Mouse (Mus musculus) heart, postnatal 0 days (tissue): ENCODE measurements at regions not wholly inside any gene's neighbourhood (a gene's known extent, or its start where the extent isn't known, plus 50 kb on each side); places are given as distances from the start of the nearest gene placed in this dataset.

ENCODE experiments used
- ATAC-seq: fragments of 200-750 bp; cut with Nextera tagmentation; 2 replicates; pipeline ENCODE4 v1.8.0; 2017; ENCODE audit warnings: low read depth, moderate number of reproducible peaks, moderate library complexity; ENCODE audit not compliant: insufficient read depth
- DNase-seq: peaks from one replicate; pipeline ENCODE4 v3.0.0-alpha.2; 2016; ENCODE audit warnings: low spot score
- H3K27ac ChIP-seq: fragments of 300-500 bp; sonication (generic); 2 replicates; pipeline ENCODE4 v1.5.1; 2014; ENCODE audit warnings: low read depth, mild to moderate bottlenecking
- H3K27me3 ChIP-seq: fragments of 300-500 bp; sonication (generic); 2 replicates; pipeline ENCODE4 v1.6.1; 2014; ENCODE audit warnings: low read length, mixed read lengths; ENCODE audit not compliant: control insufficient read depth, insufficient read depth
- H3K36me3 ChIP-seq: fragments of 300-500 bp; sonication (generic); replicated peaks from 2 replicates; pipeline ENCODE4 v1.6.1; 2014; ENCODE audit warnings: low read length, mixed read lengths; ENCODE audit not compliant: control insufficient read depth, insufficient read depth
- H3K4me1 ChIP-seq: fragments of 300-500 bp; sonication (generic); 2 replicates; pipeline ENCODE4 v1.6.1; 2014; ENCODE audit warnings: antibody characterized with exemption; ENCODE audit not compliant: control insufficient read depth, insufficient read depth
- H3K4me2 ChIP-seq: fragments of 300-500 bp; sonication (generic); 2 replicates; pipeline ENCODE4 v1.6.1; 2014; ENCODE audit warnings: low read depth, mild to moderate bottlenecking, low read length, moderate library complexity
- H3K4me3 ChIP-seq: fragments of 300-500 bp; sonication (generic); 2 replicates; pipeline ENCODE4 v1.5.1; 2014; ENCODE audit warnings: low read depth, low read length
- H3K9ac ChIP-seq: fragments of 300-500 bp; sonication (generic); replicated peaks from 2 replicates; pipeline ENCODE4 v1.6.1; 2014; ENCODE audit warnings: low read depth, low read length, mixed read lengths
- H3K9me3 ChIP-seq: fragments of 300-500 bp; sonication (generic); replicated peaks from 2 replicates; pipeline ENCODE4 v1.6.1; 2016; ENCODE audit warnings: low read length; ENCODE audit not compliant: control insufficient read depth
- CTCF ChIP-seq: IDR thresholded peaks from 2 replicates; pipeline ENCODE4 v1.5.1; 2016; ENCODE audit warnings: antibody characterized with exemption, control low read depth, low read depth
- EP300 ChIP-seq: IDR thresholded peaks from 2 replicates; pipeline ENCODE4 v1.6.1; 2016; ENCODE audit warnings: antibody characterized with exemption, low read depth
- WGBS: fragments of 180-500 bp; shearing (Covaris S2); extraction: QIAGEN DNeasy Blood & Tissue Kit; methylation state at CpG from one replicate; pipeline ENCODE4 v1.1.7; 2014; 5-methylcytosine and 5-hydroxymethylcytosine counted together

GRCm38 (mm10) chr3:104586342-104587175, 51.9 kb upstream of the Slc16a1 start:
- Histone ChIP-seq H3K27me3 (no peaks in the 10 kb centered on the region), H3K36me3 (no peaks in the 10 kb centered on the region), H3K4me2 (no peak overlapping the region), H3K4me3 (no peak overlapping the region), H3K9ac (no peak overlapping the region), H3K9me3 (no peaks in the 10 kb centered on the region), H3K4me1 (no peaks in the 10 kb centered on the region), H3K27ac (no peak overlapping the region)
- ATAC-seq (no peak), DNase-seq (no peak)
- TF ChIP-seq EP300 (no peak), CTCF (no peak)
- WGBS = 87% methylated on average over 6 of the region's 6 CpGs

- ATAC-seq = peak; percentile 33; the same call in 1 of the 2 replicates
Observed at GRCm38 (mm10) chr3:104585303-104585702, 53.2 kb upstream of the Slc16a1 start.

DNA sequence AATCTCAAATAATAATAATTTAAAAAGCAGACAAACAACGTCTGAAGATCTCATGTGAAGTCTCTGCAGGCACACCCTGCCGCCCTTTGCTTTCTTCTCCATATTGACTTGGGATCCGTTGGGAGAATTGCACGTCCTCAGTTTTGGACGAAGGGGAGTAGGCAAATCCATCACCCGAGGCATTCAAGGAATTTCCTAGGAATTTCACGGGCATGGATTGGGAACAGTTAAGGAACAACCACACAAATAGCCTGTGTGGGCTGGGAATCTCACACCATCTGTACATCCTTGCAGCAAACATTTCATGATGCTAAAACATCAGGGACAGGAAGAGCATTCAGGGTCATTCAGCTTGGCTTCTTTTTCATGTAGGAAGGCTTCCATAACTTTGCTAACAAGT, 55.2 kb upstream of the Slc16a1 start:
- no peak overlapping the region for H3K4me3 ChIP-seq
- ATAC-seq = no peak
- no peak overlapping the region for H3K4me2 ChIP-seq
- TF ChIP-seq EP300 (no peak), CTCF (no peak)
- no peaks in the 10 kb centered on the region for H3K36me3 ChIP-seq
- no peaks in the 10 kb centered on the region for H3K4me1 ChIP-seq
- H3K27me3 ChIP-seq = no peaks in the 10 kb centered on the region
- H3K9me3 ChIP-seq = no peaks in the 10 kb centered on the region
- no peak overlapping the region for H3K9ac ChIP-seq
- no peak overlapping the region for H3K27ac ChIP-seq
- WGBS = 59% methylated on average over 7 of the region's 7 CpGs
- no peak for DNase-seq

More at GRCm38 (mm10) chr3:104585303-104585702, 53.2 kb upstream of the Slc16a1 start:
- Histone ChIP-seq H3K4me1 (no peaks in the 10 kb centered on the region), H3K9me3 (no peaks in the 10 kb centered on the region), H3K9ac (no peak overlapping the region), H3K27me3 (no peaks in the 10 kb centered on the region), H3K4me2 (no peak overlapping the region), H3K36me3 (no peaks in the 10 kb centered on the region), H3K4me3 (no peak overlapping the region), H3K27ac (no peak overlapping the region)
- no peak for DNase-seq
- TF ChIP-seq EP300 (no peak), CTCF (no peak)
- 18% methylated on average over 6 of the region's 6 CpGs for WGBS

DNA sequence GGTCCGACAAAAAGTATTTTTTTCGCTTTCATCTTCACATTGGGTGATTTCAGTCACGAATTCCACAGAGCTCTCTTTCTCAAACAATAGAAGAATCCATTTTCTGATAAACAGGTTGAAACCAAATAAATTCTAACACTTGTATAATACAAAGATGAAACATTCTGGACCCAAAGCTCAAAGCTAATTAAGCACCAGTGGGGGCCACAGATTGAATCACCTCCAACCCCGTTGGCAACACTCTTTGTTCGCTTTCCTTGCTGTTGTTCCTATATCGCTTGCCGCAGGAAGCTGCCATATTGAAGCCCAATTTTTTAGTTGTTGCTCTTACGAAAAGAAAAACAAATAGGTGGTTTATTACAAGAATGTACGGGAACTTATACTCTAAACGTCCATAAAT, 55.9 kb upstream of the Slc16a1 start:
- Histone ChIP-seq H3K9ac (no peak overlapping the region), H3K4me2 (no peak overlapping the region), H3K9me3 (no peaks in the 10 kb centered on the region), H3K27me3 (no peaks in the 10 kb centered on the region), H3K4me1 (no peaks in the 10 kb centered on the region), H3K27ac (no peak overlapping the region), H3K36me3 (no peaks in the 10 kb centered on the region), H3K4me3 (no peak overlapping the region)
- ATAC-seq (no peak), DNase-seq (no peak)
- TF ChIP-seq EP300 (no peak), CTCF (no peak)
- WGBS = 89% methylated on average over 10 of the region's 10 CpGs

DNA sequence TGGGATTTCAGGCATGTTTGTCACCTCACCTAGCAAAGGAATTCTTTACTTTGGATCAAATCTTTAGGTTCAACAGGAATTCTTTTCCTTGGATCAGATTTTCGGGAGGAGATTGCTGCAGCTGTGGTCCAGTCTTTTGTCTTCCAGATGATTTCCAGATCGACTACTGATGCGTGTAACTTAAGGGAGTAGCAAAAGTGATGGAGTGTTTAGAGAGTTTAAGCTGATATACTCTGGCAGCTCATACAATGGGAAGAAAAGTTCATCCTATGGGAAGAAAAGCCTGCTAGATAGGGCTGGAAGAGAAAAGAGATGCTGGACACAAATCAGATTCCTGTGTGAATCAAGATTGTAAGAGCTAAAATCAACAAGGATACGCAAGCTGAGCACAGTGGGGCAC, 59.3 kb upstream of the Slc16a1 start:
- Histone ChIP-seq H3K4me1 (no peaks in the 10 kb centered on the region), H3K27ac (no peak overlapping the region), H3K36me3 (no peaks in the 10 kb centered on the region), H3K4me3 (no peak overlapping the region), H3K27me3 (no peaks in the 10 kb centered on the region), H3K9ac (no peak overlapping the region), H3K9me3 (no peaks in the 10 kb centered on the region), H3K4me2 (no peak overlapping the region)
- ATAC-seq (no peak), DNase-seq (no peak)
- 73% methylated on average over 4 of the region's 4 CpGs for WGBS
- no peak for TF ChIP-seq CTCF
- no peak for TF ChIP-seq EP300

DNA sequence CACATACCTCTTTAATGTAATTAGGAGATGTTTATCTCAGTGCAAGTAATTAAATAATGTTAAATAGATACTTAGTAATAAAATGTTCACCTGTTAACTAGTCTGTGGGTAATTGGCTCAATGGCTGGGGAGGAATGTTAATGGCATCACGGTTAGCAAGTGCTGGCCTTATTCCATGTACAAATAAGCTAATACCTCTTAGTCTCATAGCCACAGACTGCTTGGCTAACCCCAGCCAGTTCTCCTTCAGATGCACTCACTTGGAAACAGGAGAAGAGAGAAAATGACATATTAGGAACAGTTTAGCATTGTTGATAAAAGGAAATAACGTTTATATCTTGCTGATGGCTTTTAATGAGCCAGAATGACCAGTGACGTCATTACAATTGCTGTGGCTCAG, 60.1 kb upstream of the Slc16a1 start:
- TF ChIP-seq EP300 = no peak
- no peak for TF ChIP-seq CTCF
- Histone ChIP-seq H3K4me2 (no peak overlapping the region), H3K9ac (no peak overlapping the region), H3K4me1 (no peaks in the 10 kb centered on the region), H3K27ac (no peak overlapping the region), H3K36me3 (no peaks in the 10 kb centered on the region), H3K9me3 (no peaks in the 10 kb centered on the region), H3K27me3 (no peaks in the 10 kb centered on the region), H3K4me3 (no peak overlapping the region)
- ATAC-seq (no peak), DNase-seq (no peak)
- 37% methylated on average over 3 of the region's 3 CpGs for WGBS
